10 mouse cellular contexts compared by ENCODE assay signal in the genomic region with DNA sequence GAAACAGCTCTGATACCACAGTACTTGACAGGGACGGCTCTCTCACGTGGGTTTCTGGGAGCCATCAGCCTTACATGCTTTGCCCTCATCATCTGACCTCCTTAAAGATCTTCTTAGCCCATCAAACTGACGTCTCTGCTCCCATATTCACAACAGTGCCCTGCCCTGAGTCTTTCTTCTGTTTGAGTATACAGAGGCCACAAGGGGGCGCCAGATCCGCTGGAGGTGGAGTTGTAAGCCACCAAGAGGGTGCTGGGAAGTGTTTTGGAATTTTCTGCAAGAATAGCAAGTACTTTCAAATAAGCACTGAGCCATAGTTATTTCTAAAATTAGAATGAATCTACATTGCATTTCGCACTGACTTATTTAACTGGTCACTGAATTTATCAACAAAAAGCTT. TPM values are rescaled to one million over a fixed set of nuclear protein-coding genes. Genes with fewer than 3 reads are reported as not detected.
A peak's percentile ranks its signal among the peaks of the same experiment; 100 is the strongest.
DNase-seq lines count a peak whose midpoint lies in the region; ATAC-seq lines count a peak whose summit lies in the region.
"Had no signal": no experiment of that assay in that cellular context is flagged by ENCODE, and none has a peak within 500 bp of the region (broad histone marks: within the 10 kb centered on the region; RNA-seq: fewer than 3 reads in every experiment).

No protein-coding gene starts in this region.

- H3K4me1 ChIP-seq in neural tube, embryonic 11.5 days (ENCODE audit: control insufficient read depth, insufficient read depth, low read length), result no peaks in the 10 kb centered on the region
- H3K4me1 ChIP-seq: heart, embryonic 13.5 days had no signal

- WGBS in neural tube, embryonic 11.5 days, result 34% methylated on average over 6 of the region's 6 CpGs

- peak; percentile 52; the same call in 1 of the 2 replicates for ATAC-seq in granulocyte monocyte progenitor cell, adult 5-6 weeks (replicated peaks; ENCODE audit: poor library complexity, severe bottlenecking)
- ATAC-seq in neural tube, embryonic 11.5 days (ENCODE audit: insufficient read depth, low FRiP score, low TSS enrichment), result no peak

- H3K9ac ChIP-seq in neural tube, embryonic 11.5 days (ENCODE audit: low read length), result no peak overlapping the region
- H3K9ac ChIP-seq: heart, embryonic 13.5 days had no signal

- no peak overlapping the region for H3K4me3 ChIP-seq in neural tube, embryonic 11.5 days (ENCODE audit: low read depth, low read length)
- H3K4me3 ChIP-seq: heart, embryonic 13.5 days; megakaryocyte, embryonic 14.5 days had no signal

- H3K27me3 ChIP-seq in neural tube, embryonic 11.5 days (ENCODE audit: control insufficient read depth, insufficient read depth, low read length), result no peaks in the 10 kb centered on the region
- H3K27me3 ChIP-seq: heart, embryonic 13.5 days; megakaryocyte, embryonic 14.5 days had no signal

- no peaks in the 10 kb centered on the region for H3K36me3 ChIP-seq in neural tube, embryonic 11.5 days (ENCODE audit: control insufficient read depth, insufficient read depth, low read length)
- H3K36me3 ChIP-seq: heart, embryonic 13.5 days had no signal

- H3K27ac ChIP-seq in neural tube, embryonic 11.5 days (ENCODE audit: low read depth, low read length), result no peak overlapping the region
- H3K27ac ChIP-seq: heart, embryonic 13.5 days had no signal

- DNase-seq in kidney, adult 9 months, result peak; percentile 13
- no peak for DNase-seq in kidney, adult 11 months
- peak; percentile 83 for DNase-seq in ES-CJ7 (ENCODE audit: low read depth, low spot score)
- peak; percentile 44 for DNase-seq in adrenal gland, postnatal 25 days
- peak; percentile 37 for DNase-seq in neural tube, embryonic 11.5 days (ENCODE audit: low spot score)
- DNase-seq in frontal cortex, postnatal 36 days (ENCODE audit: low spot score in 2 of 2), result no peak
- no peak for DNase-seq in layer of hippocampus, postnatal 10 days (ENCODE audit: low spot score in 2 of 2)

- H3K4me2 ChIP-seq in neural tube, embryonic 11.5 days (ENCODE audit: low read depth), result no peak overlapping the region
- H3K4me2 ChIP-seq: heart, embryonic 13.5 days had no signal

- H3K9me3 ChIP-seq in neural tube, embryonic 11.5 days (ENCODE audit: control insufficient read depth, low read length), result no peaks in the 10 kb centered on the region

RNA-seq across cellular contexts. Expression of a gene that starts 9.4 kb away (rescaled TPM):
- 15.3 and 19.2 TPM in 2 replicates for total RNA-seq in adrenal gland, postnatal 25 days (2021)
- 6.9 and 10.1 TPM in 2 replicates for total RNA-seq in granulocyte monocyte progenitor cell, adult 5-6 weeks (2014; fragmentation: Nextera tagmentation)
- total RNA-seq in granulocyte monocyte progenitor cell, adult 5-6 weeks (2017), result 13.3 and 22.9 TPM in 2 replicates
- 12.9 and 14.0 TPM in 2 replicates for polyA plus RNA-seq in neural tube, embryonic 11.5 days (2014; fragmentation: Nextera tagmentation; extraction: Ambion mirVana)
- total RNA-seq in layer of hippocampus, postnatal 10 days (2021), result 10 to 100 TPM; 16.8 to 21.5 TPM

RNA-seq across cellular contexts. Expression of a gene that starts 37.4 kb away (rescaled TPM):
- 0.82 TPM in 1 of 2 replicates, not detected in the other for total RNA-seq in adrenal gland, postnatal 25 days (2021)
- not detected in 2 replicates for total RNA-seq in granulocyte monocyte progenitor cell, adult 5-6 weeks (2014; fragmentation: Nextera tagmentation)
- not detected in 2 replicates for total RNA-seq in granulocyte monocyte progenitor cell, adult 5-6 weeks (2017)
- 1.3 and 1.9 TPM in 2 replicates for polyA plus RNA-seq in neural tube, embryonic 11.5 days (2014; fragmentation: Nextera tagmentation; extraction: Ambion mirVana)
- total RNA-seq in layer of hippocampus, postnatal 10 days (2021), result 1 to 10 TPM; 1.3 to 1.5 TPM

RNA-seq across cellular contexts. Expression of a gene that starts 37.5 kb away (rescaled TPM):
- 6.2 and 6.3 TPM in 2 replicates for total RNA-seq in adrenal gland, postnatal 25 days (2021)
- not detected in 2 replicates for total RNA-seq in granulocyte monocyte progenitor cell, adult 5-6 weeks (2014; fragmentation: Nextera tagmentation)
- total RNA-seq in granulocyte monocyte progenitor cell, adult 5-6 weeks (2017), result not detected in 2 replicates
- 4.5 and 4.6 TPM in 2 replicates for polyA plus RNA-seq in neural tube, embryonic 11.5 days (2014; fragmentation: Nextera tagmentation; extraction: Ambion mirVana)
- 100 to 1,000 TPM; 104 TPM for total RNA-seq in layer of hippocampus, postnatal 10 days (2021)

Comparison
In these comparisons a context has a peak if more than half of its experiments do, and no peak if none do; other contexts are left out.
1. DNase-seq: peak in kidney, adult 9 months (single experiment), ES-CJ7 (single experiment), adrenal gland, postnatal 25 days (single experiment) and neural tube, embryonic 11.5 days (single experiment); none in kidney, adult 11 months (single experiment), frontal cortex, postnatal 36 days (0 of 2) and layer of hippocampus, postnatal 10 days (0 of 2).
2. RNA of a gene that starts 37.5 kb away (total RNA-seq): 104 TPM in layer of hippocampus, postnatal 10 days; 6.2 to 6.3 TPM in adrenal gland, postnatal 25 days and not detected in granulocyte monocyte progenitor cell, adult 5-6 weeks; every median in the first group is over 10 times any median in the second.